In genomic region chr12:112768166-112768565, GRCm38 (mm10) we compare ENCODE assay signal across 12 mouse cellular contexts. TPM values are rescaled to one million over a fixed set of nuclear protein-coding genes. Genes with fewer than 3 reads are reported as not detected.
"Had no signal": no experiment of that assay in that cellular context is flagged by ENCODE, and none has a peak within 500 bp of the region (broad histone marks: within the 10 kb centered on the region; RNA-seq: fewer than 3 reads in every experiment).

No protein-coding gene starts in this region.

- DNase-seq: kidney, adult 11 months; kidney, adult 8-10 months; kidney, postnatal 10 days; kidney, postnatal 36 days; layer of hippocampus, postnatal 36 days; liver; lung, postnatal 10 days; lung, postnatal 36 days; right cerebral cortex, adult 18-20 months; right cerebral cortex, postnatal 14 days; right cerebral cortex, postnatal 4 days had no signal

RNA-seq across cellular contexts. Expression of gene Clba1, which starts 40.6 kb away (rescaled TPM):
- total RNA-seq: monocyte, adult 5-6 weeks had no signal

RNA-seq across cellular contexts. Expression of gene Cep170b, which starts 47.9 kb away (rescaled TPM):
- total RNA-seq: monocyte, adult 5-6 weeks had no signal
